Mouse (Mus musculus): ENCODE measurements around the gene Tmem235. TPM values are rescaled to one million over a fixed set of nuclear protein-coding genes. Genes with fewer than 3 reads are reported as not detected.

Tmem235 gene
- polyA plus RNA-seq (2011; ENCODE audit: insufficient read depth, insufficient read length, low replicate concordance, missing spikeins) = not detected in 2 replicates

- no peaks in the 10 kb centered on the region for H3K4me1 ChIP-seq (ENCODE audit: control insufficient read depth, insufficient read depth, low read length)
- 5% methylated on average over 23 of the region's 23 CpGs for WGBS
- no peak for TF ChIP-seq POLR2A (IDR thresholded peaks at IDR 0.05; ENCODE audit: borderline replicate concordance, control insufficient read depth, low read depth, low read length)
- no peak for TF ChIP-seq CTCF (IDR thresholded peaks at IDR 0.05; ENCODE audit: control insufficient read depth, insufficient read depth, low read length)
- H3K27ac ChIP-seq (ENCODE audit: control insufficient read depth, insufficient read depth, low read depth, low read length, poor library complexity) = no peak within 1 kb of the TSS
- no peak within 1 kb of the TSS for H3K4me3 ChIP-seq (replicated peaks; ENCODE audit: control insufficient read depth, low read depth, low read length)
These were observed at the start of gene Tmem235 for GRCm38 (mm10) chr11:117860601-117861000. Gene Tmem235 (plus strand): TSS chr11:117860752.

GRCm38 (mm10) chr11:117813867-117814266 lies 46.7 kb upstream of the Tmem235 start:
- H3K27ac ChIP-seq (ENCODE audit: control insufficient read depth, insufficient read depth, low read depth, low read length, poor library complexity) = no peak overlapping the region
- TF ChIP-seq CTCF (IDR thresholded peaks at IDR 0.05; ENCODE audit: control insufficient read depth, insufficient read depth, low read length) (no peak), POLR2A (IDR thresholded peaks at IDR 0.05; ENCODE audit: borderline replicate concordance, control insufficient read depth, low read depth, low read length) (no peak)
- H3K4me1 ChIP-seq (ENCODE audit: control insufficient read depth, insufficient read depth, low read length) = peaks cover 11% of the 10 kb centered on the region
- 34% methylated on average over 5 of the region's 5 CpGs for WGBS
- H3K4me3 ChIP-seq (replicated peaks; ENCODE audit: control insufficient read depth, low read depth, low read length) = no peak overlapping the region

GRCm38 (mm10) chr11:117814704-117815366 lies 45.7 kb upstream of the Tmem235 start:
- no peak overlapping the region for H3K4me3 ChIP-seq (replicated peaks; ENCODE audit: control insufficient read depth, low read depth, low read length)
- H3K4me1 ChIP-seq (ENCODE audit: control insufficient read depth, insufficient read depth, low read length) = peaks cover 11% of the 10 kb centered on the region
- TF ChIP-seq CTCF (IDR thresholded peaks at IDR 0.05; ENCODE audit: control insufficient read depth, insufficient read depth, low read length) (no peak), POLR2A (IDR thresholded peaks at IDR 0.05; ENCODE audit: borderline replicate concordance, control insufficient read depth, low read depth, low read length) (no peak)
- H3K27ac ChIP-seq (ENCODE audit: control insufficient read depth, insufficient read depth, low read depth, low read length, poor library complexity) = peak overlapping the region; percentile 66
- 42% methylated on average over 6 of the region's 6 CpGs for WGBS

GRCm38 (mm10) chr11:117815850-117816249 lies 44.7 kb upstream of the Tmem235 start:
- H3K4me3 ChIP-seq (replicated peaks; ENCODE audit: control insufficient read depth, low read depth, low read length) = peak overlapping the region; percentile 8
- WGBS = 83% methylated on average over 9 of the region's 9 CpGs
- H3K4me1 ChIP-seq (ENCODE audit: control insufficient read depth, insufficient read depth, low read length) = peaks cover 11% of the 10 kb centered on the region
- H3K27ac ChIP-seq (ENCODE audit: control insufficient read depth, insufficient read depth, low read depth, low read length, poor library complexity) = peak overlapping the region; percentile 66

GRCm38 (mm10) chr11:117816389-117816996 lies 44.1 kb upstream of the Tmem235 start:
- Histone ChIP-seq H3K4me3 (replicated peaks; ENCODE audit: control insufficient read depth, low read depth, low read length) (no peak overlapping the region), H3K27ac (ENCODE audit: control insufficient read depth, insufficient read depth, low read depth, low read length, poor library complexity) (no peak overlapping the region), H3K4me1 (ENCODE audit: control insufficient read depth, insufficient read depth, low read length) (peaks cover 9% of the 10 kb centered on the region)
- WGBS = 88% methylated on average over 13 of the region's 13 CpGs
- TF ChIP-seq CTCF (IDR thresholded peaks at IDR 0.05; ENCODE audit: control insufficient read depth, insufficient read depth, low read length) = no peak
- TF ChIP-seq POLR2A (IDR thresholded peaks at IDR 0.05; ENCODE audit: borderline replicate concordance, control insufficient read depth, low read depth, low read length) = no peak

GRCm38 (mm10) chr11:117819095-117819494 lies 41.5 kb upstream of the Tmem235 start:
- no peak for TF ChIP-seq POLR2A (IDR thresholded peaks at IDR 0.05; ENCODE audit: borderline replicate concordance, control insufficient read depth, low read depth, low read length)
- H3K4me1 ChIP-seq (ENCODE audit: control insufficient read depth, insufficient read depth, low read length) = peaks cover 4% of the 10 kb centered on the region
- H3K4me3 ChIP-seq (replicated peaks; ENCODE audit: control insufficient read depth, low read depth, low read length) = no peak overlapping the region
- 87% methylated on average over 8 of the region's 8 CpGs for WGBS
- no peak overlapping the region for H3K27ac ChIP-seq (ENCODE audit: control insufficient read depth, insufficient read depth, low read depth, low read length, poor library complexity)

- Histone ChIP-seq H3K4me1 (ENCODE audit: control insufficient read depth, insufficient read depth, low read length) (peaks cover 2% of the 10 kb centered on the region), H3K4me3 (replicated peaks; ENCODE audit: control insufficient read depth, low read depth, low read length) (no peak overlapping the region), H3K27ac (ENCODE audit: control insufficient read depth, insufficient read depth, low read depth, low read length, poor library complexity) (no peak overlapping the region)
- WGBS = 95% methylated on average over 7 of the region's 7 CpGs
- TF ChIP-seq POLR2A (IDR thresholded peaks at IDR 0.05; ENCODE audit: borderline replicate concordance, control insufficient read depth, low read depth, low read length) (no peak), CTCF (IDR thresholded peaks at IDR 0.05; ENCODE audit: control insufficient read depth, insufficient read depth, low read length) (no peak)
These were observed 40.4 kb upstream of the Tmem235 start for GRCm38 (mm10) chr11:117820173-117820572.

- peaks cover 2% of the 10 kb centered on the region for H3K4me1 ChIP-seq (ENCODE audit: control insufficient read depth, insufficient read depth, low read length)
These were observed 38.7 kb upstream of the Tmem235 start for GRCm38 (mm10) chr11:117821868-117822267.

More at GRCm38 (mm10) chr11:117821868-117822267, 38.7 kb upstream of the Tmem235 start:
- 95% methylated on average over 9 of the region's 9 CpGs for WGBS
- no peak overlapping the region for H3K4me3 ChIP-seq (replicated peaks; ENCODE audit: control insufficient read depth, low read depth, low read length)
- no peak overlapping the region for H3K27ac ChIP-seq (ENCODE audit: control insufficient read depth, insufficient read depth, low read depth, low read length, poor library complexity)
- TF ChIP-seq POLR2A (IDR thresholded peaks at IDR 0.05; ENCODE audit: borderline replicate concordance, control insufficient read depth, low read depth, low read length) (no peak), CTCF (IDR thresholded peaks at IDR 0.05; ENCODE audit: control insufficient read depth, insufficient read depth, low read length) (no peak)
